Mouse (Mus musculus): ENCODE results near the gene Gse1. TPM values are rescaled to one million over a fixed set of nuclear protein-coding genes. Genes with fewer than 3 reads are reported as not detected.

Gene Gse1
- 15.5 and 17.1 TPM in 2 replicates for polyA plus RNA-seq (2012)

- Histone ChIP-seq H3K27me3 (ENCODE audit: control insufficient read depth) (peaks cover 79% of the 10 kb centered on the region), H3K36me3 (ENCODE audit: control insufficient read depth) (no peaks in the 10 kb centered on the region), H3K4me1 (ENCODE audit: control insufficient read depth) (peaks cover 3% of the 10 kb centered on the region), H3K9me3 (ENCODE audit: control insufficient read depth, low read length) (peaks cover 5% of the 10 kb centered on the region; the same call in 1 of the 2 replicates), H3K4me3 (replicated peaks) (peak within 1 kb of the TSS; percentile 39)
- no peak for TF ChIP-seq TAL1 (IDR thresholded peaks at IDR 0.05; ENCODE audit: low read length)
- no peak for TF ChIP-seq GATA1 (IDR thresholded peaks at IDR 0.05; ENCODE audit: low read length)
Observed at GRCm38 (mm10) chr8:120227891-120228591, at the start of gene Gse1. TSS of gene Gse1 (plus strand) at chr8:120228456.

GRCm38 (mm10) chr8:120179027-120179431 is 49.2 kb upstream of the Gse1 start:
- Histone ChIP-seq H3K36me3 (ENCODE audit: control insufficient read depth) (no peaks in the 10 kb centered on the region), H3K4me3 (replicated peaks) (no peak overlapping the region)

GRCm38 (mm10) chr8:120180445-120180970 is 47.7 kb upstream of the Gse1 start:
- Histone ChIP-seq H3K4me1 (ENCODE audit: control insufficient read depth) (peaks cover 3% of the 10 kb centered on the region; the same call in 1 of the 2 replicates), H3K27me3 (ENCODE audit: control insufficient read depth) (peaks cover 28% of the 10 kb centered on the region), H3K4me3 (replicated peaks) (no peak overlapping the region), H3K9me3 (ENCODE audit: control insufficient read depth, low read length) (no peaks in the 10 kb centered on the region), H3K36me3 (ENCODE audit: control insufficient read depth) (no peaks in the 10 kb centered on the region)
- TF ChIP-seq GATA1 (IDR thresholded peaks at IDR 0.05; ENCODE audit: low read length) (no peak), TAL1 (IDR thresholded peaks at IDR 0.05; ENCODE audit: low read length) (no peak)

More at GRCm38 (mm10) chr8:120179027-120179431, 49.2 kb upstream of the Gse1 start:
- H3K9me3 ChIP-seq (ENCODE audit: control insufficient read depth, low read length) = no peaks in the 10 kb centered on the region
- peaks cover 3% of the 10 kb centered on the region; the same call in 1 of the 2 replicates for H3K4me1 ChIP-seq (ENCODE audit: control insufficient read depth)
- H3K27me3 ChIP-seq (ENCODE audit: control insufficient read depth) = peaks cover 37% of the 10 kb centered on the region
- TF ChIP-seq GATA1 (IDR thresholded peaks at IDR 0.05; ENCODE audit: low read length) (no peak), TAL1 (IDR thresholded peaks at IDR 0.05; ENCODE audit: low read length) (no peak)

GRCm38 (mm10) chr8:120181274-120181673 is 47.0 kb upstream of the Gse1 start:
- Histone ChIP-seq H3K36me3 (ENCODE audit: control insufficient read depth) (no peaks in the 10 kb centered on the region), H3K27me3 (ENCODE audit: control insufficient read depth) (peaks cover 24% of the 10 kb centered on the region), H3K4me1 (ENCODE audit: control insufficient read depth) (peaks cover 3% of the 10 kb centered on the region; the same call in 1 of the 2 replicates), H3K9me3 (ENCODE audit: control insufficient read depth, low read length) (no peaks in the 10 kb centered on the region), H3K4me3 (replicated peaks) (no peak overlapping the region)
- TF ChIP-seq GATA1 (IDR thresholded peaks at IDR 0.05; ENCODE audit: low read length) = no peak
- no peak for TF ChIP-seq TAL1 (IDR thresholded peaks at IDR 0.05; ENCODE audit: low read length)

- Histone ChIP-seq H3K27me3 (ENCODE audit: control insufficient read depth) (peaks cover 18% of the 10 kb centered on the region), H3K4me3 (replicated peaks) (no peak overlapping the region), H3K4me1 (ENCODE audit: control insufficient read depth) (peaks cover 3% of the 10 kb centered on the region; the same call in 1 of the 2 replicates), H3K36me3 (ENCODE audit: control insufficient read depth) (no peaks in the 10 kb centered on the region), H3K9me3 (ENCODE audit: control insufficient read depth, low read length) (no peaks in the 10 kb centered on the region)
- TF ChIP-seq TAL1 (IDR thresholded peaks at IDR 0.05; ENCODE audit: low read length) (no peak), GATA1 (IDR thresholded peaks at IDR 0.05; ENCODE audit: low read length) (no peak)
Observed at GRCm38 (mm10) chr8:120181861-120182414, 46.3 kb upstream of the Gse1 start.

GRCm38 (mm10) chr8:120184366-120184765 is 43.9 kb upstream of the Gse1 start:
- TF ChIP-seq TAL1 (IDR thresholded peaks at IDR 0.05; ENCODE audit: low read length) (no peak), GATA1 (IDR thresholded peaks at IDR 0.05; ENCODE audit: low read length) (no peak)
- H3K27me3 ChIP-seq (ENCODE audit: control insufficient read depth) = no peaks in the 10 kb centered on the region

GRCm38 (mm10) chr8:120184850-120185792 is 43.1 kb upstream of the Gse1 start:
- Histone ChIP-seq H3K4me3 (replicated peaks) (no peak overlapping the region), H3K4me1 (ENCODE audit: control insufficient read depth) (no peaks in the 10 kb centered on the region), H3K36me3 (ENCODE audit: control insufficient read depth) (no peaks in the 10 kb centered on the region), H3K9me3 (ENCODE audit: control insufficient read depth, low read length) (no peaks in the 10 kb centered on the region), H3K27me3 (ENCODE audit: control insufficient read depth) (no peaks in the 10 kb centered on the region)
- TF ChIP-seq GATA1 (IDR thresholded peaks at IDR 0.05; ENCODE audit: low read length) (no peak), TAL1 (IDR thresholded peaks at IDR 0.05; ENCODE audit: low read length) (no peak)

More at GRCm38 (mm10) chr8:120184366-120184765, 43.9 kb upstream of the Gse1 start:
- H3K9me3 ChIP-seq (ENCODE audit: control insufficient read depth, low read length) = no peaks in the 10 kb centered on the region
- H3K36me3 ChIP-seq (ENCODE audit: control insufficient read depth) = no peaks in the 10 kb centered on the region
- H3K4me1 ChIP-seq (ENCODE audit: control insufficient read depth) = 0 out of 2 replicates have a peak, but pooled peaks cover under 1% of the 10 kb centered on the region
- H3K4me3 ChIP-seq (replicated peaks) = no peak overlapping the region

GRCm38 (mm10) chr8:120186454-120186853 is 41.8 kb upstream of the Gse1 start:
- H3K4me1 ChIP-seq (ENCODE audit: control insufficient read depth) = no peaks in the 10 kb centered on the region
- no peaks in the 10 kb centered on the region for H3K27me3 ChIP-seq (ENCODE audit: control insufficient read depth)
- TF ChIP-seq TAL1 (IDR thresholded peaks at IDR 0.05; ENCODE audit: low read length) (no peak), GATA1 (IDR thresholded peaks at IDR 0.05; ENCODE audit: low read length) (no peak)

More at GRCm38 (mm10) chr8:120186454-120186853, 41.8 kb upstream of the Gse1 start:
- no peaks in the 10 kb centered on the region for H3K36me3 ChIP-seq (ENCODE audit: control insufficient read depth)
- H3K9me3 ChIP-seq (ENCODE audit: control insufficient read depth, low read length) = no peaks in the 10 kb centered on the region
- no peak overlapping the region for H3K4me3 ChIP-seq (replicated peaks)
